9 mouse cellular contexts compared by ENCODE assay signal in genomic region chr2:152652901-152653620, GRCm38 (mm10). TPM values are rescaled to one million over a fixed set of nuclear protein-coding genes. Genes with fewer than 3 reads are reported as not detected.
A peak's percentile ranks its signal among the peaks of the same experiment; 100 is the strongest.
DNase-seq lines count a peak whose midpoint lies in the region; ATAC-seq and TF ChIP-seq lines count a peak whose summit lies in the region.
"Had no signal": no experiment of that assay in that cellular context is flagged by ENCODE, and none has a peak within 500 bp of the region (broad histone marks: within the 10 kb centered on the region; RNA-seq: fewer than 3 reads in every experiment).

No protein-coding gene starts in this region.

- peak; percentile 68 for ATAC-seq in heart, embryonic 15.5 days (replicated peaks; ENCODE audit: insufficient number of reproducible peaks, insufficient read depth, low FRiP score, low read depth)

- no peak overlapping the region for H3K4me2 ChIP-seq in heart, embryonic 15.5 days

- TF ChIP-seq CTCF in spleen, adult 2 months (IDR thresholded peaks at IDR 0.05; ENCODE audit: extremely low read depth, insufficient read depth, insufficient read length, insufficient replicate concordance) = no peak

- no peak overlapping the region for H3K9ac ChIP-seq in heart, embryonic 15.5 days

- no peak for DNase-seq in spleen, adult 2 months (ENCODE audit: low read depth in 1 of 2, low spot score in 2 of 2)
- DNase-seq in spleen, postnatal 4 days (ENCODE audit: low spot score in 2 of 2) = no peak
- peak; percentile 80 for DNase-seq in lung, postnatal 25 days (ENCODE audit: low spot score)
- no peak for DNase-seq in left cerebral cortex, postnatal 14 days (ENCODE audit: low spot score in 2 of 2)
- no peak for DNase-seq in B cell, adult 2 months
- no peak for DNase-seq in frontal cortex, postnatal 14 days (ENCODE audit: low spot score in 2 of 2)

- TF ChIP-seq POLR2A in spleen, adult 2 months (IDR thresholded peaks at IDR 0.05; ENCODE audit: low read depth, low read length) = no peak

- H3K27ac ChIP-seq in spleen, adult 2 months (ENCODE audit: insufficient read depth, low read length) = peak overlapping the region; percentile 6
- peak overlapping the region; percentile 32 for H3K27ac ChIP-seq in brown adipose tissue, adult 24 weeks (replicated peaks; ENCODE audit: low read depth, low read length)
- peak overlapping the region; percentile 57; the same call in 1 of the 2 replicates for H3K27ac ChIP-seq in heart, embryonic 15.5 days

- H3K4me3 ChIP-seq in spleen, adult 2 months (ENCODE audit: extremely low read depth, insufficient read depth, insufficient read length) = no peak overlapping the region
- no peak overlapping the region for H3K4me3 ChIP-seq in brown adipose tissue, adult 24 weeks (ENCODE audit: insufficient read depth, low read depth, low read length)
- H3K4me3 ChIP-seq in heart, embryonic 15.5 days = no peak overlapping the region

- no peaks in the 10 kb centered on the region for H3K4me1 ChIP-seq in spleen, adult 2 months (ENCODE audit: control insufficient read depth, insufficient read depth, insufficient read length)
- no peaks in the 10 kb centered on the region for H3K4me1 ChIP-seq in brown adipose tissue, adult 24 weeks (ENCODE audit: control insufficient read depth, insufficient read depth, insufficient read length, low read length)
- peaks cover 15% of the 10 kb centered on the region; the same call in 1 of the 2 replicates for H3K4me1 ChIP-seq in heart, embryonic 15.5 days (replicated peaks)

- no peaks in the 10 kb centered on the region for H3K27me3 ChIP-seq in spleen, adult 2 months (ENCODE audit: control insufficient read depth, insufficient read depth, low read length)
- no peaks in the 10 kb centered on the region for H3K27me3 ChIP-seq in heart, embryonic 15.5 days

- H3K36me3 ChIP-seq in spleen, adult 2 months (ENCODE audit: control insufficient read depth, insufficient read depth, low read length) = no peaks in the 10 kb centered on the region
- H3K36me3 ChIP-seq in heart, embryonic 15.5 days = no peaks in the 10 kb centered on the region

- 69% methylated on average over 10 of the region's 10 CpGs for WGBS in spleen, adult 2 months
- 40% methylated on average over 10 of the region's 10 CpGs for WGBS in heart, embryonic 15.5 days

- intact Hi-C loops in left cerebral cortex, postnatal 14 days (cut with DNase I) = no loop called here

- H3K9me3 ChIP-seq in heart, embryonic 15.5 days (replicated peaks) = no peaks in the 10 kb centered on the region

RNA-seq across cellular contexts. Expression of gene H13, which starts 16.2 kb away (rescaled TPM):
- polyA plus RNA-seq in spleen, adult 2 months (2012; rRNA removed) = 82.8 and 145 TPM in 2 replicates
- polyA plus RNA-seq in brown adipose tissue, adult 24 weeks (2012; ENCODE audit: insufficient read depth, insufficient read length, missing spikeins) = 54.9 and 59.2 TPM in 2 replicates
- polyA plus RNA-seq in heart, embryonic 15.5 days (2015; fragmentation: Nextera tagmentation; extraction: Ambion mirVana) = 70.6 and 86.1 TPM in 2 replicates
- 10 to 100 TPM; 90.8 to 90.9 TPM for total RNA-seq in left cerebral cortex, postnatal 14 days (2021)

RNA-seq across cellular contexts. Expression of gene Rem1, which starts 26.3 kb away (rescaled TPM):
- 8.6 and 9.8 TPM in 2 replicates for polyA plus RNA-seq in spleen, adult 2 months (2012; rRNA removed)
- polyA plus RNA-seq in brown adipose tissue, adult 24 weeks (2012; ENCODE audit: insufficient read depth, insufficient read length, missing spikeins) = 1.2 and 1.6 TPM in 2 replicates
- 12.1 and 12.7 TPM in 2 replicates for polyA plus RNA-seq in heart, embryonic 15.5 days (2015; fragmentation: Nextera tagmentation; extraction: Ambion mirVana)
- under 1 TPM; 0.90 to 0.99 TPM for total RNA-seq in left cerebral cortex, postnatal 14 days (2021)

RNA-seq across cellular contexts. Expression of gene Defb25, which starts 30.2 kb away (rescaled TPM):
- 0.65 TPM in 1 of 2 replicates, not detected in the other for polyA plus RNA-seq in spleen, adult 2 months (2012; rRNA removed)
- polyA plus RNA-seq in brown adipose tissue, adult 24 weeks (2012; ENCODE audit: insufficient read depth, insufficient read length, missing spikeins) = not detected in 2 replicates
- 0.77 and 0.86 TPM in 2 replicates for polyA plus RNA-seq in heart, embryonic 15.5 days (2015; fragmentation: Nextera tagmentation; extraction: Ambion mirVana)
- not detected for total RNA-seq in left cerebral cortex, postnatal 14 days (2021)

RNA-seq across cellular contexts. Expression of gene Mcts2, which starts 33.8 kb away (rescaled TPM):
- 0.79 and 1.5 TPM in 2 replicates for polyA plus RNA-seq in spleen, adult 2 months (2012; rRNA removed)
- polyA plus RNA-seq in brown adipose tissue, adult 24 weeks (2012; ENCODE audit: insufficient read depth, insufficient read length, missing spikeins) = 42.0 and 42.5 TPM in 2 replicates
- polyA plus RNA-seq in heart, embryonic 15.5 days (2015; fragmentation: Nextera tagmentation; extraction: Ambion mirVana) = 18.9 and 20.3 TPM in 2 replicates
- total RNA-seq in left cerebral cortex, postnatal 14 days (2021) = 10 to 100 TPM; 17.9 to 20.4 TPM

RNA-seq across cellular contexts. Expression of gene Defb36, which starts 48.9 kb away (rescaled TPM):
- not detected in 2 replicates for polyA plus RNA-seq in spleen, adult 2 months (2012; rRNA removed)
- polyA plus RNA-seq in brown adipose tissue, adult 24 weeks (2012; ENCODE audit: insufficient read depth, insufficient read length, missing spikeins) = not detected in 2 replicates
- polyA plus RNA-seq in heart, embryonic 15.5 days (2015; fragmentation: Nextera tagmentation; extraction: Ambion mirVana) = not detected in 2 replicates
- total RNA-seq in left cerebral cortex, postnatal 14 days (2021) = not detected
- polyA plus RNA-seq: limb, embryonic 14.5 days had no signal

Comparison
In these comparisons a context has a peak if more than half of its experiments do, and no peak if none do; other contexts are left out.
1. H3K27ac ChIP-seq: peak in every context shown above with its lines; median percentile 57 in heart, embryonic 15.5 days; 32 in brown adipose tissue, adult 24 weeks; 6 in spleen, adult 2 months.